Mouse (Mus musculus): ENCODE results near the gene Prkar1b. TPM values are rescaled to one million over a fixed set of nuclear protein-coding genes. Genes with fewer than 3 reads are reported as not detected.
A peak's percentile ranks its signal among the peaks of the same experiment; 100 is the strongest.

Gene Prkar1b
- polyA plus RNA-seq, 1 experiment from 2014 or later: 193 TPM

DNA sequence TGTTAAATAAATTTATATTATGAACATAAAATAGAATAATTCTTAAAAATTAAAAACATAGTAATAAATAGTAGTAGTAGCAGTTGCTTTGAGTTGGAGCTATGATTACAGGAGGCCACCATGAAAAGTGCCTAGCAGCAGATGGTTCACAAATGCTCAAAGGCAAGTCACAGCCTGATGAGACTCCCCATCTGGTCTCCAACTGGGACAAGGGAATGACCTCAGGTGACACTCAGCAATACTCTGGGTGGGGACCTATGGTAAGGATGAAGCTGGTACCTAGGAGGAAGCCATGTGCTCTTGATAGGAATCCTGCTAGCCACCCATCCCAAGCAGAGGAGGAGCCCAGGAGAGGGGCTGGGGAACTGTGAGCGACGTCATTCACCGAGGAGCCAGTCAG lies 24.1 kb downstream of the Prkar1b start:
- Histone ChIP-seq H3K4me3 (no peak overlapping the region), H3K4me1 (peaks cover 21% of the 10 kb centered on the region), H3K36me3 (peaks cover 5% of the 10 kb centered on the region; the same call in 1 of the 2 replicates), H3K9me3 (no peaks in the 10 kb centered on the region), H3K4me2 (replicated peaks) (no peak overlapping the region), H3K27me3 (no peaks in the 10 kb centered on the region), H3K9ac (replicated peaks) (no peak overlapping the region), H3K27ac (replicated peaks) (no peak overlapping the region)
- no peak for ATAC-seq (replicated peaks)
- 71% methylated on average over 3 of the region's 3 CpGs for WGBS

DNA sequence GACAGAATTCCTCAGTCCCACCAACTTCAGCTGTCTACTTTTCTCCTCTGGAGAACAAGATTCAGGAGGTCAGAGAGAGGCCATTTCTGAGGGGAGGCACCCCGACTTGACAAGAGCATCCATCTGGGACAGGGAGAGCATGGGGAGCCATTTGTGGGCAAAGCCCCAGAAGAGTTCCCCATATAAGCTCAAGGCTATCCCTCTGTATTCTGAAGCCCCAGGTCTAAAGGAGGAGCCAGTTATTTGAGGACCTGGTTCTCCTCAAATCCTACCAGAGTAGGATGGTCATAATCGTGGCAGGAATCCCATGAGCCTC lies 30.9 kb downstream of the Prkar1b start:
- Histone ChIP-seq H3K9ac (replicated peaks) (no peak overlapping the region), H3K9me3 (no peaks in the 10 kb centered on the region), H3K27me3 (no peaks in the 10 kb centered on the region), H3K4me2 (replicated peaks) (no peak overlapping the region), H3K4me1 (0 out of 2 replicates have a peak, but pooled peaks cover 2% of the 10 kb centered on the region), H3K27ac (replicated peaks) (no peak overlapping the region), H3K4me3 (no peak overlapping the region), H3K36me3 (no peaks in the 10 kb centered on the region)
- WGBS: 51% methylated on average over 2 of the region's 2 CpGs
- ATAC-seq (replicated peaks): no peak

DNA sequence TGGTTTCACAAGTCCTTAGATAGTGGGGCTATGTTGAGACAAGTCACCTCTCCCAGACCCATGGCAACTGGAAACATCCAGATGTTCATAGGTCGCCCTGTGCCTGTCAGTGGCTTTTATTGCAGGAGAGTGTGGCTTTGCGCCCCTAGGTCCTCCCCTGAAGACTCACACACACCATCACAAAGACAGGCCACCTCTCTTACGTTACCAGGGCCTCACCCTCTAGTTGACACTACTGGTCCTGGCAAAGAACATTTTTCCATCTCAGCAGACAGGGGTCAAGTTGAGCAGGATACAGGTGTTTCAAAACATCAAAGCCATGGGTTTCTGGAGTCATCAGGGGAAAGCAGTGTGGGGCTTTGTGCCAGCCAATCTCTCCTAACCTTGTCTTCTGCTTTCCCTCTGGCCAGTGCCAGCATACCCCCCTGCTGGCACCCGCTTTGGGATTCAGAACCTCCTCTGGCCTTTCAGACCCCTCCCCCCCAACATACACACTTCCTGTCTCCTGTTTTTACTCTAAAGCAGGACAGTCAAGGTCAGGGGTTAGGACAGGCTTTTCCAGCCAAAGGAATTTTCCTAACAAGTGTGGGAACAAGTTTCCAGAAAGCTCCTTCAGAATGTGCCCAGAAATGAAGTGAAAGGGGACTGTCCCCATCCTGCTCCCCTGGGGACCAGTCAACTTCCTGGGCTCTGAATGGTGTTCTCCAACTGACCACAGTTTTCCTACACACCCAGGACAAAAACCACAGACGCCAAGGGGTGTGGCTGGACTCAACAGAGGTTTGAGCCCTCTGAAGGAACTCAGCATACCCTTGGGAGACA lies 31.5 kb downstream of the Prkar1b start:
- H3K4me3 ChIP-seq: no peak overlapping the region
- ATAC-seq (replicated peaks): no peak
- H3K9ac ChIP-seq (replicated peaks): no peak overlapping the region
- H3K27ac ChIP-seq (replicated peaks): no peak overlapping the region
- H3K9me3 ChIP-seq: no peaks in the 10 kb centered on the region
- H3K4me2 ChIP-seq (replicated peaks): no peak overlapping the region
- no peaks in the 10 kb centered on the region for H3K27me3 ChIP-seq
- WGBS: 82% methylated on average over 5 of the region's 5 CpGs
- H3K36me3 ChIP-seq: no peaks in the 10 kb centered on the region
- H3K4me1 ChIP-seq: 0 out of 2 replicates have a peak, but pooled peaks cover 2% of the 10 kb centered on the region

DNA sequence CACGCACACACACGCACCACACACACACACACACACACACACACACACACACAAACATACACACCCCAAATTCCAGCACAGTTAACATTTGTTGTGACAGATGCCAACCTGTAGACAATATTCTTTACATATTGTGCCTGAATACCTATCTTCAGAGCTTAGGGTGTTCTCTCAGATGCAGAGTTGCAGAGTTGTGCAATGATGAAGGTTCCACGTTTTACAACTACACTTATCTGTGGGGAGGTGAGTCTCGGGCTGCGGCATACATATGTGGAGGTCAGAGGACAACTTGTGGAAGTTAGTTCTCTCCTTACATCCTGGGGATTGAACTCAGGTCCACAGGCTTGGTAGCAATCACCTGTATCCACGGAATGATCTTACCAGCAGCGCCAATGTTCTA lies 34.3 kb downstream of the Prkar1b start:
- WGBS: 94% methylated on average over 7 of the region's 7 CpGs
- no peaks in the 10 kb centered on the region for H3K27me3 ChIP-seq
- ATAC-seq (replicated peaks): no peak
- H3K9ac ChIP-seq (replicated peaks): no peak overlapping the region
- H3K4me1 ChIP-seq: peaks cover 16% of the 10 kb centered on the region
- no peak overlapping the region for H3K4me3 ChIP-seq
- H3K36me3 ChIP-seq: no peaks in the 10 kb centered on the region
- H3K27ac ChIP-seq (replicated peaks): no peak overlapping the region
- no peaks in the 10 kb centered on the region for H3K9me3 ChIP-seq
- H3K4me2 ChIP-seq (replicated peaks): no peak overlapping the region

DNA sequence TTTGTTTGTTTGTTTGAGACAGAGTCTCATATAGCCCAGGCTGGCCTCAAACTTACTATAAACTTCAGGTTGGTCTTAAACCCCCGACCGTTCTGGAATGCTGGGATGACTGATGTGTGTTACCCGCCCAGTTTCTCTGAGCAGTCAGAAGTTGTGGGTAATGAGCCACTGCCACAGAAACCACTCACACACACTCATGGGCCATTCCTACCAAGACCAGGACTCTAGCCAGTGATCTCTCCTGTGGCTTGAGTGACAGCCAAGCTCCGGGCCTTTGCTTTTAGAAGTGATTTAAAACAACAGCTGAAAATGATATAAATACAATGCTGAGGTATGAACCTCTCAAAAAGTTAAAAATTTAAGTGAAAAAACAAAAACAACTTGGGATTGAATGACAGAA lies 34.9 kb downstream of the Prkar1b start:
- H3K4me3 ChIP-seq: no peak overlapping the region
- H3K27ac ChIP-seq (replicated peaks): no peak overlapping the region
- no peak overlapping the region for H3K9ac ChIP-seq (replicated peaks)
- H3K36me3 ChIP-seq: no peaks in the 10 kb centered on the region
- H3K4me1 ChIP-seq: peaks cover 16% of the 10 kb centered on the region
- WGBS: 87% methylated on average over 4 of the region's 4 CpGs
- no peaks in the 10 kb centered on the region for H3K27me3 ChIP-seq
- ATAC-seq (replicated peaks): no peak
- no peaks in the 10 kb centered on the region for H3K9me3 ChIP-seq
- no peak overlapping the region for H3K4me2 ChIP-seq (replicated peaks)

DNA sequence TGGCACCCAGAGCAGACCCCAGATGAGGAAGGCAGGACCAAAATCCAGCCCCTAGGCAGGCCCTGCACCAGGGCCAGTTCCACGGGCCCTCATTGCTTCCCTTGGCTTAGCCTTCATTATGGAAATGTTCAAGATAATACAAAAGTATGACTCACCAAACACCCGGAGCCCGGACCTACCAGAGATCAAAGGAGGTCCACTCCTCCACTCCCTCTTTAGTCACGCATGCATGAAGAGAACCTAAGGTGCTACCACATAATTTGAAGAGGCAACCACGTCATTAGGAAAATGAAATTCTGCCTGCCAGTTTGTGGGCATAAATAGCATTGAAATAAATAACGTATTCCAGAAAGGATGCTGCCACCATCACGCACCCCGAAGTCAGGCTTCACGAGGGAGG lies 37.4 kb downstream of the Prkar1b start:
- H3K9ac ChIP-seq (replicated peaks): no peak overlapping the region
- no peak overlapping the region for H3K4me2 ChIP-seq (replicated peaks)
- no peak for ATAC-seq (replicated peaks)
- 0 out of 2 replicates have a peak, but pooled peaks cover 8% of the 10 kb centered on the region for H3K36me3 ChIP-seq
- peak overlapping the region; percentile 56; the same call in 1 of the 2 replicates for H3K27ac ChIP-seq (replicated peaks)
- peaks cover 16% of the 10 kb centered on the region for H3K4me1 ChIP-seq
- no peaks in the 10 kb centered on the region for H3K27me3 ChIP-seq
- no peak overlapping the region for H3K4me3 ChIP-seq
- H3K9me3 ChIP-seq: no peaks in the 10 kb centered on the region
- 66% methylated on average over 9 of the region's 9 CpGs for WGBS

DNA sequence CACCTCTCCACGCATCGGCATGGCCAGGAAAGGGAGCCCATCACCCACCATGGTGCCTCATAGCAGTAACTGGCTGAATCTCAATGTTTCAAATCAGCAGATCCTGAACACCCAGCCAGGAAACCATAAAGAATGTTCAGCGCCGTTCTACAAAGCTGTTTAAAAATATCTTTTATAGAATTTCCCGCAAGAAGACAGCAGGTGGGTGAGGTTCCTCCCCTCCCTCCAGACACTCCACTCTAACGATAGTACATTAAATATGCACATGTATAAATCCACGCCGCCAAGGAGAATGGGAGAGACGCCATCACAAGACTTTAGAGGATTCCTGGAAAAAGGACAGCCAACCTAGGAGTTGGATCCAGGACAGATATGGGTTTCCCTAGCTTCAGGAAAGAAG lies 37.8 kb downstream of the Prkar1b start:
- H3K4me2 ChIP-seq (replicated peaks): no peak overlapping the region
- no peak overlapping the region for H3K9ac ChIP-seq (replicated peaks)
- peak overlapping the region; percentile 56 for H3K27ac ChIP-seq (replicated peaks)
- no peaks in the 10 kb centered on the region for H3K27me3 ChIP-seq
- H3K9me3 ChIP-seq: no peaks in the 10 kb centered on the region
- 50% methylated on average over 9 of the region's 9 CpGs for WGBS
- ATAC-seq (replicated peaks): no peak
- no peak overlapping the region for H3K4me3 ChIP-seq
- peaks cover 16% of the 10 kb centered on the region for H3K4me1 ChIP-seq
- 0 out of 2 replicates have a peak, but pooled peaks cover 13% of the 10 kb centered on the region for H3K36me3 ChIP-seq

DNA sequence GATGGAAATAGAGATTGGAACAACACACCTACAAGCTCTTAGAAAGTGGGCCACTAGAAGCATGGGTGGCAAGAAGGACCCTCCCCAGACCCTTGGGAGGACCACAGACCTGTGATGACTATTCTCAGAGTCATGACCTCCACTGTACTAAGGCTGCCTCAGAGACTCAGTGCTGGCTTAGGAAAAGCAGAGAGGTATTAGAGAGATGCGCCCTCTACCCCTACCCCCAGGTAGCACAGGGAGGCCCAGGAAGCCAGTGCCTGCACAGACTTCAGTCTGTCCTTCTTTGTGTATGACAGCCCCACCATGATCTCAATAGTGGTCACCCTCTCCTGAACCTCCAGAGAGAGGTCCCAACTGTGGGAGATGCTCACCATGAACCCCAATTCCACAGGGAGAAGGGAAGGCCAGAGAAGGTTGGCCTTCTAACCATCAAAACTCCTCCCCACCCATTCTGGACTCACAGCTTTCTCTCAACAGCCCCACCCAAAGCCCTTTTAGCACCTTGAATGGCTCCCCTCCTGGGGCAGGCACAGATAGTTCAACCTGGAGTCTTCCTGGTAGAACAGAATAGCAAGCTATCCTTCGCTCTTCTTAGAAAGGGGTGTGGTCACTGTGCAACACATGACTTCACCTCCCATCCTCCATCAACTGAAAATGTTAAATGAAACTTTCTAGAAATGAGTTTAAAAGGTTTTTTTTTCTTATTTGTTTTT lies 39.5 kb downstream of the Prkar1b start:
- Histone ChIP-seq H3K36me3 (0 out of 2 replicates have a peak, but pooled peaks cover 20% of the 10 kb centered on the region), H3K27me3 (no peaks in the 10 kb centered on the region), H3K27ac (replicated peaks) (no peak overlapping the region), H3K4me1 (peaks cover 16% of the 10 kb centered on the region), H3K9ac (replicated peaks) (no peak overlapping the region), H3K4me2 (replicated peaks) (no peak overlapping the region), H3K9me3 (no peaks in the 10 kb centered on the region), H3K4me3 (no peak overlapping the region)
- WGBS: 87% methylated on average over 2 of the region's 2 CpGs
- no peak for ATAC-seq (replicated peaks)

DNA sequence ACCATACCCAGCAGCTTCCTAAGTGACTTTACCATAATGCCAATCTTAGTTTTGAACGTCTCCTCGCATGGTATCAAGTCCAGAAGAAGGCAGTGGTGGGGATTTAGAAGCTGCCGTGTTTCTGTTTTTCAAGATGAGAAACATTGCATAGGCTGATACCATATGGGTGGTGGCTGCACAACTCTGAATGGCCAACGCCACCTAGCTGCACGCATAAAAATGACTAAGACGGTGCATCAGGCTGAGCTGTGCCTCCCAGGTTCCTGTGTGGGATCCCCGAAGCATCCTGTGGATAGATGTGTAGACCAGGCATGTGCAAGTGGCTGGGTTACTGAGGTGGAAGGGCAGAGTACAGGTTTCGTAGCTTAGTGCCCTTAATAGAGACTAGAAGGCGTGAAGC lies 42.0 kb downstream of the Prkar1b start:
- no peak for ATAC-seq (replicated peaks)
- H3K4me2 ChIP-seq (replicated peaks): no peak overlapping the region
- H3K9ac ChIP-seq (replicated peaks): no peak overlapping the region
- H3K9me3 ChIP-seq: no peaks in the 10 kb centered on the region
- no peaks in the 10 kb centered on the region for H3K27me3 ChIP-seq
- H3K27ac ChIP-seq (replicated peaks): no peak overlapping the region
- 0 out of 2 replicates have a peak, but pooled peaks cover 25% of the 10 kb centered on the region for H3K36me3 ChIP-seq
- WGBS: 74% methylated on average over 9 of the region's 9 CpGs
- H3K4me3 ChIP-seq: no peak overlapping the region
- H3K4me1 ChIP-seq: peaks cover 14% of the 10 kb centered on the region

DNA sequence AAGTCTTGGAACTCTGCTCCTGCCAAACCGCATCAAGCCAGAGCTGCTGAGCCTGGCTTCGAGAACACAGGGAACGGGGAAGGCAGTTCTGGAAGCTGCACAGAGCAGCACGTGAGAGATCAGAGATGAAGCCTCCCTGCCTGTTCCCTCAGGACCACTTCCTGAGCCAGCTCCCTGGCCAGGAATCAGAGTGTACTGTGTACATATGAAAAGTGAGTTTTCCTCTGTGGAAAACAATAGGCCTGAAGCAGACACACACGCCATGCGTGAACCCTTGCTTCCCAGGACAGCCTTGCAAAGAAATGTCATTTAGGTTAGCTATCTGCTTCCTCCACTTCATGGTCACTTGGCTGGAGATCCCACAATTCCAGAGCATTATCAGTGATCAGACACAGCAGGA lies 48.0 kb downstream of the Prkar1b start:
- 77% methylated on average over 6 of the region's 6 CpGs for WGBS
- Histone ChIP-seq H3K27me3 (no peaks in the 10 kb centered on the region), H3K4me3 (no peak overlapping the region), H3K4me1 (peaks cover 21% of the 10 kb centered on the region), H3K9me3 (no peaks in the 10 kb centered on the region), H3K27ac (replicated peaks) (no peak overlapping the region), H3K4me2 (replicated peaks) (no peak overlapping the region), H3K9ac (replicated peaks) (no peak overlapping the region), H3K36me3 (0 out of 2 replicates have a peak, but pooled peaks cover 15% of the 10 kb centered on the region)
- ATAC-seq (replicated peaks): no peak

DNA sequence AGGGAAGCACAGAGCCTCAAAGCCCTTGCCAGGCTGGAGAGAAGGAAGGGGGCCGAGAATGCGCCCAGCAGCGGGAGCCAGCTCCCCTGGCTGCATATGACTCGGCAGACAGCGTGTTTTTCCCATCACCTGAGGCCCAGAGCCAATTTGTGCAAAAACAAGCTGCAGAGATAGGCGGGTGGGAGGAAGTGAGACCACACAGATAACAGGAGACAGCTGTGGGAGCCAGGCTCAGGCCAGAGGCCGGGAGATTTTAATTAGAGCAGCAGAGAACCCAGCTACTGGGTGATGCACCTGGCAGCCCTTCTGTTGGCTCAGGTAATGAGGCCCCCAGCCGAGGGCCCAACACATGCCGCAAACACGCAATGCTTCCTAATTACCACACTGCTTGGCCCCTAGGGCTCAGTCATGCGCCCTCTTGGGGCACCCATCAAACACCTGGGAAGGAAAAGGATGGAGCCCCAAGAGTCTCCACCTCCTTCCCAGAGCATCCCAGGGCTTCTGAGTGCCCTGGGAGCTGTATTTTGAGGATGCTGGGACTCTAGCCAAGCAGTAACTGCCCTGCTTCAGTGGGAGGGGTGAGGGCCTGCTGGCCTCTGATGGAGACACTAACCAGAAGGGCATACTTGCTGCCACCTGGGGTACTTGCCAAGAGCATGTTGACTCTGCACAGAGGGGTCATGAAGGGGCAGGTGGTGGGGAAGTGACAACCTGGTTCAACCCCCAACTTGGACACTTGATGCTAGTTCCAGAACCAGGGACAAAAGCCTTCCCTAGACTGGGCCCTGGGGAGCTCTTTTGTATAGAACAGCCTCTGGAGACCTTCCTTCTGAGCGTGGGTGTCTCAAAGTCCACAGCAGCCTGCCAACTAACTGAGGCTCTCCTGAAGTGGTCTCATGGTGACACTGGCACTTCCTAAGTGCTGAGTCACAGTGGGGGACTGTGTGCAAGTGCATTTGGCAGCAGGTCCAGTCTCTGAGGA lies 50.5 kb downstream of the Prkar1b start:
- H3K9ac ChIP-seq (replicated peaks): no peak overlapping the region
- H3K27me3 ChIP-seq: no peaks in the 10 kb centered on the region
- no peak overlapping the region; the same call in 1 of the 2 replicates for H3K4me2 ChIP-seq (replicated peaks)
- 0 out of 2 replicates have a peak, but pooled peaks cover 3% of the 10 kb centered on the region for H3K36me3 ChIP-seq
- no peak overlapping the region for H3K4me3 ChIP-seq
- peak overlapping the region; percentile 58 for H3K27ac ChIP-seq (replicated peaks)
- peaks cover 21% of the 10 kb centered on the region for H3K4me1 ChIP-seq
- ATAC-seq (replicated peaks): peak; percentile 60
- WGBS: 32% methylated on average over 12 of the region's 12 CpGs
- H3K9me3 ChIP-seq: no peaks in the 10 kb centered on the region
